Mouse (Mus musculus) C2C12 (cell line): ENCODE measurements around the gene Mpig6b.
A peak's percentile ranks its signal among the peaks of the same experiment; 100 is the strongest.

Experiments
- CEBPB ChIP-seq: IDR thresholded peaks from one replicate; pipeline ENCODE4 v1.6.1; 2011; ENCODE audit warnings: low read depth, mild to moderate bottlenecking, control low read depth, moderate library complexity
- MYOD1 ChIP-seq: IDR thresholded peaks from one replicate; pipeline ENCODE4 v1.6.1; 2011; ENCODE audit warnings: low read depth; ENCODE audit not compliant: control insufficient read depth, insufficient read length

- TF ChIP-seq MYOD1 (no peak), CEBPB (peak; percentile 14)
These were observed 18.3 kb downstream of the Mpig6b start for GRCm38 (mm10) chr17:35047688-35048087.
